Mouse (Mus musculus) spleen, adult 2 months (tissue): ENCODE data around the gene Plekhg1.

Experiments used
- CTCF ChIP-seq: fragments of 200-500 bp; IDR thresholded peaks from 2 replicates; pipeline ENCODE4 v1.5.1; 2011; ENCODE audit warnings: mild to moderate bottlenecking, inconsistent platforms; ENCODE audit not compliant: insufficient read depth, insufficient read length, insufficient replicate concordance; ENCODE audit errors: extremely low read depth
- POLR2A ChIP-seq: fragments of 200-500 bp; IDR thresholded peaks from 2 replicates; pipeline ENCODE4 v1.6.1; 2011; ENCODE audit warnings: low read depth, low read length, inconsistent platforms

- TF ChIP-seq CTCF: no peak
- no peak for TF ChIP-seq POLR2A
These were observed 37.6 kb upstream of the Plekhg1 start for GRCm38 (mm10) chr10:3702585-3702984.
